Mouse (Mus musculus) testis, postnatal 10 days (tissue): ENCODE data around the gene Pdxk.
A peak's percentile ranks its signal among the peaks of the same experiment; 100 is the strongest.

Experiments used
- DNase-seq: peaks from one replicate; pipeline ENCODE4 v3.0.0; 2021; ENCODE audit warnings: low spot score

Gene Pdxk

DNA sequence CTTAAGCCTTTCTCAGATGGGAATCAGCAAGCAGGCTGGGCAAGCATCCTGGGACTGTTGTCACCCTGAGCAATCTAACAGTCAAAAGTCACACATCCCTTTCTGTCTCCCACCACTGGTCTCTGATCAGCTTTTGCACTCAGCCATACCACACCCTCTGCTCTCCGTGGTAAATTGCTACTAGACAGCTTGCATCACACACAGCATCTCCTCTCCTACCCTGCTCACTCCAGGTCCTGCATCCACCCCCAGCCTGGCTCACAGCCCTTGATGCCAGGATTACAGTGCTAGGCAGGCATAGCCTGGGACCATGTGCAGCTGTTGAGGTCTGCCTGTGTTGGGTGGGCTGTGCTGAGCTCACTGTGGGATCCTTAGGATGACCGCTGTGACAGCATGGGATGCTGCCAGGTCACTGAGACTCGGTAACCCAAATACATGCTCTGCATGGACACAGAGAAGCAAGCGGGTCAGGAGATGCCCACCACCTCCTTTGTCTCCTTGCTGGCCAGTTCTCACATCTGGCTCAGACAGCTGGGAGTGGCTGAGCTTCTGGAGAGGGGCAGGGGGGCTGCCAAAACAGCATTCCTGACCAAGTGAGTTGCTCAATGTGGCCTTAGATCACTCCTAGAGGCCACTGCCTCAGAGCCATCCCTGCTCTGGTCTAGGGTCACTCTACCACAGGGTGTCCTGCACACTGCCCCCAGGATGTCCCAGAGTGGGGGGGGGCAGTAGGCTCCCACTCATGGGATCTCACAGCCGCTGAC lies 6.2 kb downstream of the Pdxk start:
- no peak for DNase-seq

GRCm38 (mm10) chr10:78457495-78458347 lies 7.1 kb downstream of the Pdxk start:
- peak; percentile 78 for DNase-seq

DNA sequence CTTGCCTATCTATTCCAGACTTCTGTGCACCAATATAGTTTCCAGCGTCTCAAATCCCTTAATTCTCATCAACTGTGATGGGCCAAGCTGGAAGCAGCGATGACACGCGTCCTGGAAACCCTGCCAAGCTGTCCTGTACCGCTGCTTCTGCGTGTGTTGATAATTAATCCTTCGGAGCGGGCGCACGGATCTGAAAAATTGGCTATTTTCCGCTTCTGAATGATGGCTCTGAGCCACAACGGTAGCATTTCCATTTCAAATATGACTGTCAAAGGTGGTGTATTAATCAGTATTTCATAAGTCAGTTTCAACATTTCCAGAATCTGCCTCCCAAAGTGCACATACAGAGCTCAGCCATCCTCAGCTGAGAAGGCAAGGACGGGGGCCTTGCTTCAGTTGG lies 8.1 kb downstream of the Pdxk start:
- no peak for DNase-seq

DNA sequence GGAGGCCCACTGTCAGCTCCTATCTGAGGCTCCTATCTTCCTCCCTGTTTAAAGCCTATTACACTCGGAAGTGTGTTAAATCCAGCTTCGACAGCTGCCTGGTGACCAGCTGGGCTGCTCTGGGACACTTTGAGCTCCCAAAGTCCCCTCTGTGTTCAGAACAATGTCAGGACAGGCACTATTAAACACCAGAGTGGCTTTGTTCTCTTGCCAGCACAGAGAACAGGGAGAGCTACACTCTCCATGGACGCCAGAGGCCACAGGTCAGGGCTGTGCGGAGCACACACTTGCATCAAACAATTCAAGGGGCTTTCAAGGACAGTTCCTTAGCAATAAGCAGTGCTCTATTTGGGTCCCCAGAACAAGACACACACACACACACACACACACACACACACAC lies 12.1 kb downstream of the Pdxk start:
- DNase-seq: peak; percentile 68

- DNase-seq: no peak
Measured at GRCm38 (mm10) chr10:78450761-78451160, 14.0 kb downstream of the Pdxk start.

DNA sequence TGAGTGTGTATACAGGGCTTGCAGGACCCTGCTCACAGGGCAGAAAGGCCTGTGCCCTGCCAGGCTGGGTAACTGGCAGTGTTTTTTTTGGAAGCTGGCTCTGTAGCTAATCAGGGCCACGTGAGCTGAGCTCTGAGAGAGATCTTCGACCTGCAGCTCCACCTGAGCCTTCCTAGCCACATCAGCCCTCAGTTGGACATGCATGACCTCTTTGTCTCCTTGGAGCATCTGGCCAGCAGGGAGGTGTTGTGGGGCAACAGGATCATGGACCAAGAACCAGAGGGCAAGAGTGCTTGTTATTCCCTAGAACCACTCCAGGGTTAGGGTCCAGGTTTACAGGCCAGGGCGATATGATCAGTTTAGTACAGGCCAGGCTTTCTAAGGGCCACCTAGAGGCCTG lies 17.4 kb downstream of the Pdxk start:
- DNase-seq: no peak

DNA sequence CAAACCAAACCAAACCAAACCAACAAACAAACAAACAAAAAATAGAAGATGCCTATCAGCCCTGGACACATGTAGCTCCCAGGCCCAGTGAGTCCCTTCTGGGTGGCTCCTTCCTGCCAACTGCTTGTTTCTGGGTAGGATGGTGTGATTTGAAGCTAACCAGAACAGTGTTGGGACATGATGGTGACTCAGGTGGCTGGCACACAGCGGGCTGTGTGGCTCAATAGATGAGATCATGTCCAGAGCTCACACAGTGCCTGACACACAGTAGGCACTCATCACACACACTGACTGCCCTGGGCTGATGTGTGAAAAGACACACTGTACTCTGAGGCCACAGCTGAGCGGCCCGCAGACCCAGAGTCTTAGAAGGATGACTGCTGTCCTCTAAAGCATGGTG lies 18.6 kb downstream of the Pdxk start:
- DNase-seq: no peak

DNA sequence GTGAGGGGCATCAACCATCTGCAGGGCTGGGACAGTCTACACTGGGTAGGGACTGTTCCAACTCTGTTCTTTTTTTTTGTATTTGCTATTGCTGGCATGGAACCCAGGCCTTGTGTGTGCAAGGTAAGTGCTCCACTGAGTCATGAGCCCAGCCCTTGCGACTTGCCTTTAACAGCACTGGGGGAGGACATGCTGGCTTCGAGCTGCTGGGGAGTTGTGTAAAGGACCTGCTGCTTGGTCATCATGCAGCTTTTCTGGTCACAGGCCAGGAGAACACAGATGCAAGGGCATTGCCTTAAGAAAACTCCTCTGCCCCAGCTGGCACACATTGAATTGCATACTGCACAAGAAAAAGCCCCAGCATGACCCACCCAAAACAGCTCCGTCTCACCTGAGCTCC lies 22.5 kb downstream of the Pdxk start:
- no peak for DNase-seq

GRCm38 (mm10) chr10:78441606-78442005 lies 23.2 kb downstream of the Pdxk start:
- DNase-seq: no peak

GRCm38 (mm10) chr10:78440812-78441211 lies 24.0 kb downstream of the Pdxk start:
- DNase-seq: no peak

- DNase-seq: no peak
Measured at GRCm38 (mm10) chr10:78439990-78440389, 24.8 kb downstream of the Pdxk start.

DNA sequence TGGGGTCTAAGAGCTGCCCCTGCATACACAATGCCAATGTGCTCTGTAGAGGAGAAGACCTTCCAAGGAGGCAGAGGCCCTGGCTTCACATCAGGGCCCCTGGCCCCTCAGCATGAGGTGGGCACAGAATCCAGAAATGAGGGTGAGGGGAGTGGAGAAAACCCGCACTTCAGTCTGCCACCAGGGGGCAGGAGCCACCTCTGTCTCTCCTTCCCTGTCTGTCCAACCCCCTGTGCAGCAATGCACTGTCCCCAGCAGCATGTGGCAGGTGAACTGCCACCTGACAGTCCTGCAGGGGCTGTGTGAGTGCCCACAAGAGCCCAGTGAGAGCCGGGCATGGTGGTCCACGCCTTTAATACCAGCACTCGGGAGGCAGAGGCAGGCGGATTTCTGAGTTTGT lies 25.2 kb downstream of the Pdxk start:
- DNase-seq: no peak

DNA sequence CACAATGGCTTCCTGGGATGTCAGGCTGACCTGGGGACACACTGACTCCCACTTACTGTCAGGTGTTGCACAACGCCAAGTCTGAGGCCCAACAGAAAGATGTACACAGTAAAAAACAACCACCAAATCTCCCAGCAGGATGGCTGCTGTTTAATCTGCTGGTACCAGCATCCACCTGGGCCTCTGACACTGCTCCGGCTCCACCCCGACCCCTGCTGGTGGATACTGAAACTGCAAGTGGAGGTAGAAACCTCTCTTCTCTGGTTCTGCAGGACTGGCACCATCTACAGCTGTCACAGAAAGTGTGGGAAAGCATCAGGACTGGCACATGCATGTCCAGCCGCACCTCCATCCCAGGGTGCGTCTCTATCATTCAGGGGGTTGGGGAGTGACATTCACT lies 26.7 kb downstream of the Pdxk start:
- peak; percentile 94 for DNase-seq

- no peak for DNase-seq
Measured at GRCm38 (mm10) chr10:78432853-78433252, 31.9 kb downstream of the Pdxk start.

DNA sequence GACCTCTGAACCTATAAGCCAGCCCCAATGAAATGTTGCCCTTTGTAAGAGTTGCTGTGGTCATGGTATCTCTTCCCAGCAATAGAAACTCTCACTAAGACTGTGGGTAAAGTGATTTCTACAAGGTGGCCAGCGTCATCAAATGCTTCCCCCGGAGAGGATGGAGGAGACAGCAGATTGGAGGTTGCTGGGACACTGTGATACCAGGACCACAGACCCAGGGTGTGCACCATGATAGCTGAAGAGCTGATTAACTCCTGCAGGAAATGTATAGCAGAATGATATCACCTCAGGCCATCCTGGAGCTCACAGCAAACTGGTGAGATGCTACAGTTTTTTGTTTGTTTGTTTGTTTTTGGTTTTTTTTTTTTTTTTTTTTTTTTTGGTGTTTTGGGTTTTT lies 35.0 kb downstream of the Pdxk start:
- no peak for DNase-seq

- DNase-seq: no peak
Measured at GRCm38 (mm10) chr10:78429180-78429579, 35.6 kb downstream of the Pdxk start.

DNA sequence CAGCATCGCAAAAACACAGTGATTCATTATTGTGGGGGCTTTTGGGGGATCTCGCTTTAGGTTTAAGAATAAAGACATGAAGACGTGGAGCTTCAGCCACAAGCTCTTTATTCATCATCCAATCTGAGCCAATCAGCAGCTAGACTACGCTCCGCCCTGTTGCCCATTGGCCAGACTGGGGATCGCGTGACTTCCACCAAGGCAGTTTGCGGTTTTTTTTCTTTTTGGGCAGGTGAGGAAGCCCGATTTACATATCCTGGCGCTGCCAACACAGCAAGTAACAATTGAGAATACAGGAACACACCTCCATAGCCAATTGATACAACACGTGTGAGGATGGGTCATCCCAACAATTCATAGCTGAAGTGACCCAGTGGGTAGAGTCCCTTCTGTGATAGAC lies 36.7 kb downstream of the Pdxk start:
- DNase-seq: no peak

- no peak for DNase-seq
Measured at GRCm38 (mm10) chr10:78426117-78426735, 38.5 kb downstream of the Pdxk start.

DNA sequence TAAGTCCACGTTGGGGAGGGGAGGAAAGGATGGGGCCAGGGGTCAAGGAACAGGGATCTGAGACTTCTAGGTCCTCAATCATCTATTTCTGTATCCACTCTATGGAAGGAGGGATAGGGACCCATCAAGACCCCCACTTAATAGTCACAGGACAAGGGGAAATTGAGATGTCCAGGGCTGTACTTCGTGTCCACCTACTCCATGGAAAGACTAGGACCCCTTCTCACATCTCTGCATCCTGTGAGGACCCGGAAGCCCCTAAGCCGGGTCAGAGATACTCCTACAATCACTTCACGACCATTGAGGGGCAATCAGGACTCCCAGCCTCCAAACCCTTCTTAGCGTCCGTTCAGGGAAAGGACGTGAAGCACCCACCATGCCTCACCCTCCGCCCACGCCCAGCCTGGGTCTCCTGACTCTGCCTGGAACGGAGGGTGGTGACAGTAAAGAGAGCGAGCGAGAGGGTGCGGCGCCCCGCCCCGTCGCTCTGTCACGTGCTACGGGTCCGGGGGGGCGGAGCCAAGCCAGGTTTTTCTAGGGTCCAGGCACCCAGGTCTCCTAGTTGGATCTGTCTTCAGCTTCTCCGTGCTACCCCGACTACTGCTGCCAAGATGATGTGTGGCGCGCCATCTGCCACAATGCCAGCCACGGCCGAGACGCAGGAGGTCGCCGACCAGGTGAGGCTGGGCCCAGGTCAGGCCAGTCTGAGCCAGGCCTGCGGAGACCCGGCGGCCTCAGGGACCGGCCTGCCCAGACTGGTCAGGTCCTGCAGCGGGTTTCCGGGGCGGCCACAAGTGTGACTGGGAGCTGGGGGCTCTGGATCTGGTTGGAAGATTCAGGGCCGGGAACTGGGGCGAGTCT lies 39.4 kb downstream of the Pdxk start, which contains the start of gene Cstb:
Gene Cstb (plus strand): TSS at position 489 of the 861 bp plus-strand sequence.
- DNase-seq: peak; percentile 92

GRCm38 (mm10) chr10:78422614-78423013 lies 42.2 kb downstream of the Pdxk start:
- no peak for DNase-seq

GRCm38 (mm10) chr10:78420929-78421328 lies 43.8 kb downstream of the Pdxk start:
- DNase-seq: no peak

GRCm38 (mm10) chr10:78418791-78419190 lies 46.0 kb downstream of the Pdxk start:
- DNase-seq: no peak
